Comparison of ENCODE assay signal across 8 mouse cellular contexts in the genomic region with DNA sequence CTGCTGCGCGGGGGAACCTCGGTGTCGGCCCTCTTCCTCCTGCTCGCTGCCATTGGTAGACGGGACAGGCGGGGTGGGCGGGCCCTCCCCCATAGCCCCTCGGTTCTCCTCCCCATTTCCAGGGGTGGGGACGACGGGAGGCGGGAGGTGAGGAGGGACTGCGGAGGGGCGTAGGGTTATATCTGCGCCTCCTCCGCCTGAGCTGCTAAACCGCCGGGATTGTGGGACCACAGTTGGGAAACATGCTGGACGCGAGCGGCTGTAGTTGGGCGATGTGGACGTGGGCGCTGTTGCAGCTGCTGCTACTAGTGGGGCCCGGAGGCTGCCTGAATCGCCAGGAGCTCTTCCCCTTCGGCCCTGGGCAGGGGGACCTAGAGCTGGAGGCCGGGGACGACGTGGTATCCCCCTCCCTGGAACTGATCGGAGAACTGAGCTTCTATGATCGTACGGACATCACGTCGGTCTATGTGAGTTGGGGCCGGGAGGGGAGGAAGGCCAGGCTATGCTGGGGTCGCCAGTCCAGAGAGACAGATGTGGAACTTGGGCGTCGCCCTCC. TPM values are rescaled to one million over a fixed set of nuclear protein-coding genes. Genes with fewer than 3 reads are reported as not detected.
A peak's percentile ranks its signal among the peaks of the same experiment; 100 is the strongest.
DNase-seq lines count a peak whose midpoint lies in the region; ATAC-seq and TF ChIP-seq lines count a peak whose summit lies in the region.
"Not testable (repeated sequence)": the region's sequence is repeated elsewhere in the genome, so short reads cannot be mapped to it uniquely, and the experiment has no call there.

A gene (plus strand): TSS at position 92 of the 556 bp plus-strand sequence.

- H3K9me3 ChIP-seq in heart, postnatal 0 days (replicated peaks; ENCODE audit: control insufficient read depth, low read length); limb, embryonic 13.5 days: not testable (repeated sequence)

- not testable (repeated sequence) for H3K4me1 ChIP-seq in heart, postnatal 0 days (ENCODE audit: control insufficient read depth, insufficient read depth); limb, embryonic 13.5 days

- not testable (repeated sequence) for TF ChIP-seq EP300 in heart, postnatal 0 days (IDR thresholded peaks at IDR 0.05; ENCODE audit: low read depth)

- H3K27me3 ChIP-seq in heart, postnatal 0 days (ENCODE audit: control insufficient read depth, insufficient read depth, low read length); limb, embryonic 13.5 days: not testable (repeated sequence)

- ATAC-seq in heart, postnatal 0 days (ENCODE audit: insufficient read depth, low read depth) = peak; percentile 69
- peak; percentile 92 for ATAC-seq in limb, embryonic 13.5 days (ENCODE audit: low FRiP score, low read depth)

- not testable (repeated sequence) for H3K9ac ChIP-seq in heart, postnatal 0 days (replicated peaks; ENCODE audit: low read depth, low read length); limb, embryonic 13.5 days

- H3K27ac ChIP-seq in heart, postnatal 0 days (ENCODE audit: low read depth) = 0 out of 2 replicates have a peak within 1 kb of the TSS, but pooled peaks have one; percentile 53
- H3K27ac ChIP-seq in limb, embryonic 13.5 days = not testable (repeated sequence)

- WGBS in heart, postnatal 0 days = 3% methylated on average over 20 of the region's 39 CpGs
- under 1% methylated on average over 30 of the region's 39 CpGs for WGBS in limb, embryonic 13.5 days

- peak; percentile 48 for DNase-seq in ES-CJ7 (ENCODE audit: low read depth, low spot score)
- peak; percentile 21 for DNase-seq in embryo, embryonic 11 days
- peak in 1 of 2 experiments; percentile 22 for DNase-seq in gastrocnemius, adult 8-10 months (ENCODE audit: low spot score in 2 of 2)
- DNase-seq in heart, postnatal 0 days (ENCODE audit: low spot score) = not testable (repeated sequence)
- DNase-seq in kidney, adult 18-20 months = peak; percentile 20
- peak; percentile 37 to 78 for DNase-seq in lung, postnatal 4 days
- DNase-seq in ovary, adult 18-20 months (ENCODE audit: low spot score) = peak; percentile 26

- H3K4me2 ChIP-seq in heart, postnatal 0 days (ENCODE audit: low read depth, low read length) = peak within 1 kb of the TSS; percentile 42
- peak within 1 kb of the TSS; percentile 55 for H3K4me2 ChIP-seq in limb, embryonic 13.5 days (replicated peaks)

- H3K36me3 ChIP-seq in heart, postnatal 0 days (replicated peaks; ENCODE audit: control insufficient read depth, insufficient read depth, low read length); limb, embryonic 13.5 days: not testable (repeated sequence)

- peak within 1 kb of the TSS; percentile 35 for H3K4me3 ChIP-seq in heart, postnatal 0 days (ENCODE audit: low read depth, low read length)
- peak within 1 kb of the TSS; percentile 36 for H3K4me3 ChIP-seq in limb, embryonic 13.5 days

- not testable (repeated sequence) for TF ChIP-seq CTCF in heart, postnatal 0 days (IDR thresholded peaks at IDR 0.05; ENCODE audit: low read depth)

RNA-seq across cellular contexts. Expression of the gene that starts here (rescaled TPM):
- total RNA-seq in gastrocnemius, adult 8-10 months (2022) = 10 to 100 TPM; 19.1 to 33.3 (median 24.4) TPM
- 127 and 161 TPM in 2 replicates for total RNA-seq in heart, postnatal 0 days (2014; rRNA removed; ENCODE audit: low replicate concordance)
- polyA plus RNA-seq in heart, postnatal 0 days (2015; fragmentation: Nextera tagmentation; extraction: Ambion mirVana) = 49.0 and 50.2 TPM in 2 replicates
- polyA plus RNA-seq in limb, embryonic 13.5 days (2015; fragmentation: Nextera tagmentation; extraction: Ambion mirVana) = 52.5 and 63.2 TPM in 2 replicates
